Mouse (Mus musculus): ENCODE results near the gene Gm6880.
"Not testable (repeated sequence)": the region's sequence is repeated elsewhere in the genome, so short reads cannot be mapped to it uniquely, and the experiment has no call there.

Gm6880 gene

DNA sequence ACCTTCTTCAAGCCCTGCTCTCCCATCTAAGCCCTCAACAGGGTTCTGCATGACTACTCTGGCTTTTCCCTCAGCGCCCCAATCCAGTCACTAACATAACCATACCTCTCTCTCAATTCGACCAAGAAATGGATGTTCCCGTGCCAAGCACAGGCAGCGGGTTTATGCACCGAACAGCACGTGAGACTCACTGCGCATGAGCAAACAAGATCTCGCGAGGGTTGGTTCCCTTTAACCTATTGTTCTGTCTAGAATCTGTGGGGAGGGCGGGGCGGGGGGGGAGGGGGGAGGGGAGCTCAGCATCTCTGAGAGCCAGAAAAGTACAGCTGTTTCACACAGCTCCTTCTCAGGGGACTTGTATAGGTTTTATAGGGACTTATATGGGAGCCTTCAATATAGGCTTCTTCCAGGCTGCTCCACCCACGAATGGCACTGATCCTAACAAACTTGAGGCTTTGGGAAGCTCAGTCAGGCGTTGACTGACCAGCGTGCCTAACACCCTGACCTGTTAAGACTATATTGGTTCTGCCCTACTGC, at the start of gene Gm6880:
TSS of gene Gm6880 (minus strand) at position 51 of the 537 bp plus-strand sequence.
- DNase-seq (ENCODE audit: low read depth) = not testable (repeated sequence)

DNA sequence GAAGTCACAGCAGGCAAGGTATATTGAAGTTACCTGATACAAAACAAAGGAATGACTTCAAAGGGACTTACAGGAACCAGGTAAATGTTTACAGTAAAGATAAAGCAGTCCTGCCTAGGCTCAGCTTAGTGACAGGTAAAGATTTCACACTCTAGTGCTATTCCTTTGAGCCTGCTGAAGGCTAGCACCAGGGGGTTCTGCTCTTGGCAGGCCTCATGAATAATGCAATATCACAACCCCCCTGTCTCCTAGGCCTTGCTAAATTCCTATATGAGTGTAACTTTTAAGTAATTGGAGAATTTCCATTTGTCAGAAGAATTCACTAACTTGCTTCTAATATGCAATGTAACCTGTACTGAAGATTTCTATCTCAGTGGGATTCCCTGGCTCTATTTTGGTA, 36.3 kb upstream of the Gm6880 start:
- not testable (repeated sequence) for DNase-seq (ENCODE audit: low read depth)

DNA sequence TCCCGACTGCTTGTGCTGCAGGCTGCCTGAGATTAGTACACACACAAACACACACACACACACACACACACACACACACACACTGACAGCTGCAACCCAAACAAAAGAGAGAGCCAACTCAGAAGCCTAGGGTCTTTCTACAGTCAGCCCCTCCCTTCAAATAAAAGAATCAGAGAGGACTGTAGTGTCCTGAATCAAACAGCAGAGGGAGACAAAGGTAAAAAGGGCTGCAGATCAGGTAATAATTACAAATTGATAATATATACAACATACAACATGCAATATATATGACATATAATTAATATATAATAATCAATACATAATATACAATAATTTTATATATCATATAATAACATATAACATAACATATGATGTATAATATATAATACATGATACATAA, 15.9 kb upstream of the Gm6880 start:
- DNase-seq (ENCODE audit: low read depth) = peak; percentile 0

DNA sequence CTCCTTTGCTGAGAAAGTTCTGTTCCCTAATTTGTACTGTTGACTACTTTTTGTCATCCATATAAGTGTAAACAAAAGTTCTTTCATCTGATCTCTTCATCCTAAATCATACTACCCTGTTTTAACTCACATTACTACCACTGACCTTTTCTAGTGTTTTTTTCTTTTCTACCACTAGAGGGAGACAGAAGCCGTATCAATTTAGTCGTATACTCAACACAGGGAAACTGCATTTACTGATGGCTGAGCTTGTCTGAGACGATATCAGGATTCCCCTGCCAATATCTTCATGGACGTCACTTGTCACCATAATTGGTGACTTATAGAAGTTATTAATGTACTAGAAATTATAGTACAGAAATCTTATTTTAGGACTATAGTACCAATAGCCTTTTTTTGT, 28.4 kb downstream of the Gm6880 start:
- peak; percentile 62 for DNase-seq (ENCODE audit: low read depth)

DNA sequence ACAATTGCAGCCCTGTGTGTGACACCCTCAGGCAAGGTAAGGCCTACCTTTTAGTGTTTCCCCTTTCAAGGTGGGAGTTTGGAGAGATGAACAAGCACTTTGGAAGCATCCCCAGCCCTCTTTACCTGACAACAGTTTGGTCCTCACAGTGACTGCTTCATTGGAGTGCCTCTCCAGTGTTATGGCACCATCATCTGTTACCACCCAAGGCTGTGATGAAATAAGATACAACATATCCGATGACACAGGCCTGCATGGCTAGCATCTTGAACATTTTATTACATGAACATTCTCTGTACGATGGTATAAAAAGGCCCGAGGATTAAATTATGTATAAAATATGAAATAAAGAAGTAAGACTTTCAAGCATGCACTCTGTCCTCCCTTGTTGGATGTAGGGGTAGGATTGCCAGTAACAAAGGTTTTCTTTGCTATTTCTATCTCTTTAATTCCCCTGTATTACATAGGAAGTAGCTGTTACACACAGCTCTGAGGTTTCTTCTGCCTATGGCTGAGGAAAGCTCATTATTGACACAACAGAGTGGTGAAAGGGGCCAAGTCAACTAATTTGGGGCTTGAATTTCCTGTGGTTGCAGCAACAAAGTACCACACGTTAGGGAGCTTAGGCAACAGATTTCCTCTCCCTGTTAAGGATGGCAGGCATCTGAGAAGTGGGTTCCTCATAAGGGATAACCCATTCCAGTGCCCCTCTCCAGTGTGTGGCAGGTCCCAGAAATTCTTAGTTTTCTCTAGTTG, 29.9 kb downstream of the Gm6880 start:
- DNase-seq (ENCODE audit: low read depth) = no peak

Measured in induced T-regulatory cell, adult 2 months (primary cell).